Mouse (Mus musculus): ENCODE data around the gene Specc1.

DNA sequence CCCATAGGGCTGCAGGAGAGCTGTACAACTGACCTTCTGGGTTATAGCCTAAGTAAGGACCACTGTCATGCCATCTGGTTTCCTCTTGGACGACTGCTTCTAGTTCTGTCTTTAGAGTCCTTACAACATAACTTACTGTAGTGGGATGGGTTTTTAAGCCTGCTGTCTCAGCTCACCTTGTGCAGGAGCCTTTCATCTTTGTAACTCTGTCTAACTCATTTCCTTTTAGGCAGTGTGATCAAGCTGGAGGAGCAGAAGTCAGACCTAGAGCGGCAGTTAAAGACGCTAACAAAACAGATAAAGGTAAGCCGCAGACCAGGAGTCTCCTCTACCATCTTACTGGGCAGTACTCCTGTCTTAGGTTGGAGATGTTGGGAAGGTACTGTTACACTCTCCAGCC lies 175.0 kb downstream of the Specc1 start:
- no peak for TF ChIP-seq CTCF (IDR thresholded peaks at IDR 0.05; ENCODE audit: borderline replicate concordance, insufficient read depth, low read depth, low read length)
- no peak for TF ChIP-seq POLR2A (IDR thresholded peaks at IDR 0.05; ENCODE audit: borderline replicate concordance, insufficient read depth, low read length)
